Mouse (Mus musculus): ENCODE results near the gene Basp1.

- TF ChIP-seq TAL1 (IDR thresholded peaks at IDR 0.05; ENCODE audit: low read length) (no peak), GATA1 (IDR thresholded peaks at IDR 0.05; ENCODE audit: low read length) (no peak)
These were observed 78.3 kb downstream of the Basp1 start for GRCm38 (mm10) chr15:25335277-25335676.
